In genomic region chr5:41775728-41776127, GRCm38 (mm10) we compare ENCODE assay signal across 22 mouse cellular contexts. TPM values are rescaled to one million over a fixed set of nuclear protein-coding genes. Genes with fewer than 3 reads are reported as not detected.
"Had no signal": no experiment of that assay in that cellular context is flagged by ENCODE, and none has a peak within 500 bp of the region (broad histone marks: within the 10 kb centered on the region; RNA-seq: fewer than 3 reads in every experiment).

No protein-coding gene starts in this region.

- DNase-seq: kidney, postnatal 10 days; kidney, postnatal 4 days; lung, adult 2 months; lung, postnatal 36 days; right cerebral cortex, postnatal 14 days; thymus, adult 2 months; thymus, postnatal 25 days had no signal

- H3K9ac ChIP-seq: limb, embryonic 13.5 days; liver, embryonic 15.5 days; midbrain, embryonic 15.5 days; neural tube, embryonic 13.5 days had no signal

- ATAC-seq: inflammation-experienced regulatory T-cells, adult 6 months; lung, postnatal 0 days; midbrain, embryonic 15.5 days had no signal

- H3K36me3 ChIP-seq: limb, embryonic 13.5 days; liver, embryonic 15.5 days; midbrain, embryonic 15.5 days; neural tube, embryonic 13.5 days had no signal

- H3K4me1 ChIP-seq: limb, embryonic 13.5 days; liver, embryonic 15.5 days; midbrain, embryonic 15.5 days; neural tube, embryonic 13.5 days had no signal

- H3K9me3 ChIP-seq: limb, embryonic 13.5 days; liver, embryonic 15.5 days; midbrain, embryonic 15.5 days; neural tube, embryonic 13.5 days had no signal

- H3K27ac ChIP-seq: layer of hippocampus, adult 2 months; limb, embryonic 13.5 days; liver, embryonic 15.5 days; midbrain, embryonic 15.5 days; neural tube, embryonic 13.5 days had no signal

- H3K4me3 ChIP-seq: layer of hippocampus, adult 2 months; limb, embryonic 13.5 days; liver, embryonic 15.5 days; midbrain, embryonic 15.5 days; neural tube, embryonic 13.5 days had no signal

- H3K27me3 ChIP-seq: liver, embryonic 15.5 days; midbrain, embryonic 15.5 days had no signal

- H3K4me2 ChIP-seq: limb, embryonic 13.5 days; liver, embryonic 11.5 days; liver, embryonic 15.5 days; midbrain, embryonic 11.5 days; midbrain, embryonic 15.5 days; neural tube, embryonic 13.5 days had no signal

RNA-seq across cellular contexts. Expression of gene Nkx3-2, which starts 11.4 kb away (rescaled TPM):
- total RNA-seq: layer of hippocampus, adult 2 months; layer of hippocampus, postnatal 10 days; left cerebral cortex, postnatal 36 days; megakaryocyte progenitor cell, adult 5-6 weeks; monocyte, adult 5-6 weeks had no signal
- polyA plus RNA-seq: inflammation-experienced regulatory T-cells, adult 6 months; liver, embryonic 15.5 days; lung, adult 2 months; lung, postnatal 0 days; midbrain, embryonic 15.5 days; testis, adult 2 months; thymus, adult 2 months; urinary bladder, adult 2 months had no signal
